Mouse (Mus musculus) bone marrow, adult 2 months (tissue): Measurements from ENCODE around the gene Med12l.

Experiments used
- CTCF ChIP-seq: fragments of 200-500 bp; IDR thresholded peaks from 2 replicates; pipeline ENCODE4 v1.5.1; 2011; ENCODE audit warnings: low read length, control low read depth; ENCODE audit not compliant: control insufficient read depth, insufficient read depth
- POLR2A ChIP-seq: fragments of 200-500 bp; IDR thresholded peaks from 2 replicates; pipeline ENCODE4 v1.6.1; 2011; ENCODE audit warnings: low read depth, mild to moderate bottlenecking, control low read depth, low read length, borderline replicate concordance; ENCODE audit not compliant: control insufficient read depth

DNA sequence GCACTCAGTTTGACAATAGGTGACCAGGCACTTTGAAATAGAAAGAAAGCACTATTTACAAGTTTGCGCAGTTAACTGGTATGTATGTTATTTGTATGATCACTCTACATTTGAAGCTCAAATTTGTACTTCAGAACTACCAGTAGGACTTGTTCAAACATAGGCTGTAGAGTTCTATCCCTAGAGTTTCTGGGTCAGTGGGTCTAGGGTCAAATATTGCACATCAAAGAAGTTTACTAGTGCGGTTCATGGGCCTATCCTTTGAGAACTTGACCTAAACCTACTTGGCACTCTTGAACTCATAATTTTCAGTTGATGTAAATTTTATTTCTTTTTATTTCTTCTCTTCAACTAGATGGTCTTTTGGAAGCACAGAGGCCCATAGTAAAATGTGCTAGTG, 145.0 kb downstream of the Med12l start:
- TF ChIP-seq CTCF: no peak
- TF ChIP-seq POLR2A: no peak
